Mouse (Mus musculus) MEL (cell line): ENCODE data around the gene Maip1. TPM values are rescaled to one million over a fixed set of nuclear protein-coding genes. Genes with fewer than 3 reads are reported as not detected.

Experiments
- DNase-seq: peaks from one replicate; pipeline ENCODE4 v3.0.0; 2011; ENCODE audit warnings: low read depth, low spot score
- H3K27ac ChIP-seq: 2 replicates; pipeline ENCODE4 v1.5.1; 2012; ENCODE audit warnings: low read depth, mild to moderate bottlenecking, control low read depth, low read length, moderate library complexity; ENCODE audit not compliant: control insufficient read depth
- H3K27me3 ChIP-seq, 2 experiments: fragments of 150-350 bp in 1 of 2; sonication (generic) in 1 of 2; 2 replicates each; pipeline ENCODE4 v1.6.1; 2012; ENCODE audit warnings: low read length in 2 of 2, mild to moderate bottlenecking in 2 of 2, improper control_type of control experiment in 1 of 2, moderate library complexity in 1 of 2; ENCODE audit not compliant: insufficient read depth in 2 of 2, control insufficient read depth in 1 of 2
- H3K36me3 ChIP-seq, 2 experiments: 2 replicates each; pipeline ENCODE4 v1.6.1; 2012 to 2014; ENCODE audit warnings: low read length in 2 of 2, improper control_type of control experiment in 1 of 2, inconsistent platforms in 1 of 2, mild to moderate bottlenecking in 1 of 2; ENCODE audit not compliant: insufficient read depth in 2 of 2, control insufficient read depth in 1 of 2
- H3K4me1 ChIP-seq, 2 experiments: fragments of 150-350 bp in 1 of 2; sonication (generic) in 1 of 2; 2 replicates each; pipeline ENCODE4 v1.6.1; 2012; ENCODE audit warnings: low read length in 2 of 2, improper control_type of control experiment in 1 of 2, mild to moderate bottlenecking in 1 of 2; ENCODE audit not compliant: insufficient read depth in 2 of 2, control insufficient read depth in 1 of 2
- H3K4me3 ChIP-seq, 2 experiments: fragments of 150-350 bp in 1 of 2; sonication (generic) in 1 of 2; 2 replicates each; pipeline ENCODE4 v1.5.1; 2012; ENCODE audit warnings: low read depth in 2 of 2, low read length in 2 of 2, mild to moderate bottlenecking in 2 of 2, moderate library complexity in 2 of 2, control low read depth in 1 of 2, improper control_type of control experiment in 1 of 2; ENCODE audit not compliant: control insufficient read depth in 1 of 2, insufficient read depth in 1 of 2
- H3K79me2 ChIP-seq: 2 replicates; pipeline ENCODE4 v1.6.1; 2012; ENCODE audit warnings: mild to moderate bottlenecking, low read length, moderate library complexity; ENCODE audit not compliant: control insufficient read depth, poor library complexity, insufficient read depth
- H3K9ac ChIP-seq: 2 replicates; pipeline ENCODE4 v1.6.1; 2012; ENCODE audit warnings: low read depth, mild to moderate bottlenecking, control low read depth, low read length, moderate library complexity; ENCODE audit not compliant: control insufficient read depth, poor library complexity, severe bottlenecking
- H3K9me3 ChIP-seq: fragments of 150-350 bp; sonication (generic); replicated peaks from 2 replicates; pipeline ENCODE4 v1.6.1; 2012; ENCODE audit warnings: mild to moderate bottlenecking, low read length, improper control_type of control experiment, moderate library complexity; ENCODE audit not compliant: insufficient read depth
- CHD2 ChIP-seq: IDR thresholded peaks from 2 replicates; pipeline ENCODE4 v1.6.1; 2011; ENCODE audit warnings: low read length, improper control_type of control experiment
- E2F4 ChIP-seq: IDR thresholded peaks from 2 replicates; pipeline ENCODE4 v1.6.1; 2011; ENCODE audit warnings: low read depth, low read length, improper control_type of control experiment, borderline replicate concordance
- ELF1 ChIP-seq: IDR thresholded peaks from 2 replicates; pipeline ENCODE4 v1.6.1; 2014; ENCODE audit warnings: low read depth, mild to moderate bottlenecking, inconsistent platforms, low read length, improper control_type of control experiment, moderate library complexity
- EP300 ChIP-seq, 2 experiments: IDR thresholded peaks; 2 replicates each; pipeline ENCODE4 v1.6.1; 2011; ENCODE audit warnings: improper control_type of control experiment in 2 of 2, low read length in 2 of 2, low read depth in 1 of 2, mild to moderate bottlenecking in 1 of 2
- ETS1 ChIP-seq: IDR thresholded peaks from 2 replicates; pipeline ENCODE4 v1.6.1; 2012; ENCODE audit warnings: low read depth, mild to moderate bottlenecking, inconsistent platforms, low read length, improper control_type of control experiment, moderate library complexity
- HCFC1 ChIP-seq: IDR thresholded peaks from 2 replicates; pipeline ENCODE4 v1.6.1; 2012; ENCODE audit warnings: low read depth, mild to moderate bottlenecking, inconsistent platforms, low read length, improper control_type of control experiment, moderate library complexity
- JUND ChIP-seq: IDR thresholded peaks from 2 replicates; pipeline ENCODE4 v1.6.1; 2011; ENCODE audit warnings: low read depth, mild to moderate bottlenecking, improper control_type of control experiment, low read length
- MEF2A ChIP-seq: IDR thresholded peaks from 2 replicates; pipeline ENCODE4 v1.6.1; 2014; ENCODE audit warnings: low read depth, mild to moderate bottlenecking, inconsistent platforms, low read length, improper control_type of control experiment; ENCODE audit not compliant: poor library complexity, insufficient replicate concordance, severe bottlenecking; ENCODE audit errors: extremely low read depth
- MXI1 ChIP-seq: IDR thresholded peaks from 2 replicates; pipeline ENCODE4 v1.6.1; 2011; ENCODE audit warnings: mild to moderate bottlenecking, low read depth, low read length, improper control_type of control experiment
- MYC ChIP-seq: IDR thresholded peaks from 2 replicates; pipeline ENCODE4 v1.6.1; 2011; ENCODE audit warnings: low read depth, mild to moderate bottlenecking, low read length, improper control_type of control experiment, moderate library complexity
- NELFE ChIP-seq: IDR thresholded peaks from 2 replicates; pipeline ENCODE4 v1.6.1; 2011; ENCODE audit warnings: low read depth, low read length, improper control_type of control experiment
- NRF1 ChIP-seq: IDR thresholded peaks from 2 replicates; pipeline ENCODE4 v1.6.1; 2014; ENCODE audit warnings: low read depth, mild to moderate bottlenecking, inconsistent platforms, low read length, improper control_type of control experiment, moderate library complexity; ENCODE audit not compliant: poor library complexity, insufficient read depth, severe bottlenecking
- POLR2AphosphoS5 ChIP-seq: IDR thresholded peaks from 2 replicates; pipeline ENCODE4 v1.6.1; 2012; ENCODE audit warnings: low read depth, borderline replicate concordance, mild to moderate bottlenecking, inconsistent platforms, low read length, moderate library complexity, mixed read lengths
- RCOR1 ChIP-seq: IDR thresholded peaks from 2 replicates; pipeline ENCODE4 v1.6.1; 2012; ENCODE audit warnings: low read depth, mild to moderate bottlenecking, inconsistent platforms, low read length, improper control_type of control experiment
- SIN3A ChIP-seq: IDR thresholded peaks from 2 replicates; pipeline ENCODE4 v1.6.1; 2012; ENCODE audit warnings: low read length, improper control_type of control experiment, inconsistent platforms
- TAL1 ChIP-seq: IDR thresholded peaks from 2 replicates; pipeline ENCODE4 v1.6.1; 2012; ENCODE audit warnings: mild to moderate bottlenecking, inconsistent platforms, low read length, moderate library complexity, mixed read lengths
- TCF12 ChIP-seq: IDR thresholded peaks from 2 replicates; pipeline ENCODE4 v1.6.1; 2014; ENCODE audit warnings: low read depth, mild to moderate bottlenecking, inconsistent platforms, low read length, improper control_type of control experiment, moderate library complexity
- USF2 ChIP-seq, 2 experiments: IDR thresholded peaks; 2 replicates each; pipeline ENCODE4 v1.6.1; 2011 to 2012; ENCODE audit warnings: improper control_type of control experiment in 2 of 2, low read length in 2 of 2, borderline replicate concordance in 1 of 2, inconsistent platforms in 1 of 2, low read depth in 1 of 2, mild to moderate bottlenecking in 1 of 2; ENCODE audit not compliant: insufficient read depth in 1 of 2
- ZC3H11A ChIP-seq: IDR thresholded peaks from 2 replicates; pipeline ENCODE4 v1.6.1; 2012; ENCODE audit warnings: low read depth, mild to moderate bottlenecking, inconsistent platforms, low read length, improper control_type of control experiment
- ZMIZ1 ChIP-seq: IDR thresholded peaks from 2 replicates; pipeline ENCODE4 v1.6.1; 2012; ENCODE audit warnings: low read depth, mild to moderate bottlenecking, inconsistent platforms, low read length, improper control_type of control experiment, moderate library complexity
- polyA plus RNA-seq, 2 experiments: library from polyadenylated mRNA; stranded (reverse) in 1 of 2; unstranded in 1 of 2; fragments of >175 nt in 1 of 2; fragments of >200 nt in 1 of 2; gene quantifications; 2 replicates each; pipeline versions ENCODE4 v1.2.1 to v1.2.4; 2012; ENCODE audit warnings: low replicate concordance in 2 of 2, low read depth in 1 of 2; ENCODE audit not compliant: insufficient read length in 2 of 2, insufficient read depth in 1 of 2, missing spikeins in 1 of 2
- total RNA-seq: library from RNA; depleted of rRNA; stranded (reverse); fragments of 300-350 nt; gene quantifications from 2 replicates; pipeline ENCODE4 v1.2.3, GENCODE M21; 2012

Gene Maip1
- total and polyA plus RNA-seq, 3 experiments: 8.8 to 10.2 TPM; not detected in 1

DNA sequence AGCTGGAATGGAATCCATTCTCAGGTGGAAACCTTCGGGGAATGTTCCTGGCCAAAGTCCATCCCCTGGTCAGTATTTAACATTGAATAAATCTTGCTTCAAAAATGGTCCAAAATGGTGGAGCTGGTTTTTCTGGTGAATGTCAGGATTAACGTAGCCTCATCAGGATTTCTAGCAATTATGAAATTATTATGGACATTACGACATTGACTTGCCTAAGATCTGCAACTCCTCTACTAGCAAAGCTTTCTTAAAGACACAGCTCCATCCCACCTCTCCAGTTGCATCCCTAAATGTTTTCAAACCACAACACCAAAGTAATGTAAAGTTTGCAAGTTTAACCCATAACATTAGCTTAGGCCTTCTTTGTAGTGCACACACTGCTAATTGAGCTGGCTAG lies 38.7 kb upstream of the Maip1 start:
- H3K4me3 ChIP-seq: no peak overlapping the region

GRCm38 (mm10) chr1:57369111-57369510 lies 37.0 kb upstream of the Maip1 start:
- H3K4me1 ChIP-seq: no peaks in the 10 kb centered on the region
- H3K9me3 ChIP-seq: no peaks in the 10 kb centered on the region
- H3K4me3 ChIP-seq: no peak overlapping the region
- TF ChIP-seq USF2 (IDR thresholded peaks at IDR 0.05; ENCODE audit: borderline replicate concordance in 1 of 2, insufficient read depth in 1 of 2, low read depth in 1 of 2, low read length in 2 of 2): no peak
- no peak for DNase-seq
- H3K27me3 ChIP-seq: no peaks in the 10 kb centered on the region
- H3K36me3 ChIP-seq: no peaks in the 10 kb centered on the region
- H3K27ac ChIP-seq: no peak overlapping the region
- H3K79me2 ChIP-seq: no peaks in the 10 kb centered on the region
- H3K9ac ChIP-seq: no peak overlapping the region

More for the DNA sequence above, 38.7 kb upstream of the Maip1 start:
- Histone ChIP-seq H3K9ac (no peak overlapping the region), H3K27ac (no peak overlapping the region), H3K79me2 (no peaks in the 10 kb centered on the region), H3K36me3 (no peaks in the 10 kb centered on the region), H3K27me3 (no peaks in the 10 kb centered on the region), H3K4me1 (no peaks in the 10 kb centered on the region), H3K9me3 (no peaks in the 10 kb centered on the region)
- no peak for TF ChIP-seq NRF1
- no peak for TF ChIP-seq ELF1
- no peak for TF ChIP-seq E2F4
- TF ChIP-seq ZMIZ1: no peak
- TF ChIP-seq SIN3A: no peak
- no peak for TF ChIP-seq MYC
- no peak for TF ChIP-seq MEF2A
- TF ChIP-seq USF2 (IDR thresholded peaks at IDR 0.05; ENCODE audit: borderline replicate concordance in 1 of 2, insufficient read depth in 1 of 2, low read depth in 1 of 2, low read length in 2 of 2): no peak
- TF ChIP-seq TAL1: no peak
- no peak for TF ChIP-seq EP300 (IDR thresholded peaks at IDR 0.05; ENCODE audit: low read depth in 1 of 2, low read length in 2 of 2)
- DNase-seq: no peak

GRCm38 (mm10) chr1:57370451-57370850 lies 35.7 kb upstream of the Maip1 start:
- TF ChIP-seq MYC: no peak
- TF ChIP-seq ETS1: no peak
- TF ChIP-seq POLR2AphosphoS5: no peak
- TF ChIP-seq JUND: no peak
- no peak for TF ChIP-seq TAL1
- no peak for TF ChIP-seq HCFC1
- no peak for TF ChIP-seq NRF1
- no peak for TF ChIP-seq MEF2A
- no peak for TF ChIP-seq TCF12
- no peak for TF ChIP-seq NELFE
- no peak for TF ChIP-seq CHD2
- TF ChIP-seq RCOR1: no peak
- no peak for TF ChIP-seq SIN3A
- TF ChIP-seq ZC3H11A: no peak
- no peak for TF ChIP-seq MXI1
- TF ChIP-seq, all 39 proteins: peak for 0
- no peak overlapping the region for H3K9ac ChIP-seq
- H3K79me2 ChIP-seq: no peaks in the 10 kb centered on the region
- H3K27ac ChIP-seq: no peak overlapping the region
- H3K36me3 ChIP-seq: peaks cover 0 to 12% of the 10 kb centered on the region in 2 experiments; a peak in 2 of 4 replicates
- H3K4me1 ChIP-seq: peaks cover 0 to 6% of the 10 kb centered on the region in 2 experiments; a peak in 2 of 4 replicates
- no peaks in the 10 kb centered on the region for H3K9me3 ChIP-seq
- no peak overlapping the region for H3K4me3 ChIP-seq
- H3K27me3 ChIP-seq: no peaks in the 10 kb centered on the region
- DNase-seq: no peak
